Mouse (Mus musculus) neural tube, embryonic 14.5 days (tissue): Measurements from ENCODE around the gene L3mbtl4. TPM values are rescaled to one million over a fixed set of nuclear protein-coding genes. Genes with fewer than 3 reads are reported as not detected.
"Not testable (repeated sequence)": the region's sequence is repeated elsewhere in the genome, so short reads cannot be mapped to it uniquely, and the experiment has no call there.

ENCODE experiments used
- ATAC-seq: fragments of 200-750 bp; cut with Nextera tagmentation; 2 replicates; pipeline ENCODE4 v1.8.0; 2017; ENCODE audit warnings: low read depth, mild to moderate bottlenecking, moderate TSS enrichment, moderate library complexity
- H3K27ac ChIP-seq: fragments of 300-500 bp; sonication (generic); 2 replicates; pipeline ENCODE4 v1.5.1; 2014; ENCODE audit warnings: low read depth, mild to moderate bottlenecking, control low read depth, low read length, moderate library complexity, mixed read lengths
- H3K27me3 ChIP-seq: fragments of 300-500 bp; sonication (generic); 2 replicates; pipeline ENCODE4 v1.6.1; 2014; ENCODE audit warnings: low read length; ENCODE audit not compliant: control insufficient read depth, insufficient read depth
- H3K36me3 ChIP-seq: fragments of 300-500 bp; sonication (generic); 2 replicates; pipeline ENCODE4 v1.6.1; 2014; ENCODE audit warnings: low read length, mixed read lengths; ENCODE audit not compliant: control insufficient read depth, insufficient read depth
- H3K4me1 ChIP-seq: fragments of 300-500 bp; sonication (generic); 2 replicates; pipeline ENCODE4 v1.6.1; 2014; ENCODE audit warnings: low read length; ENCODE audit not compliant: control insufficient read depth, insufficient read depth
- H3K4me2 ChIP-seq: fragments of 300-500 bp; sonication (generic); 2 replicates; pipeline ENCODE4 v1.6.1; 2014; ENCODE audit warnings: mild to moderate bottlenecking, low read depth, low read length, control low read depth
- H3K4me3 ChIP-seq: fragments of 300-500 bp; sonication (generic); 2 replicates; pipeline ENCODE4 v1.5.1; 2014; ENCODE audit warnings: low read depth, low read length, control low read depth, mixed read lengths
- H3K9ac ChIP-seq: fragments of 300-500 bp; sonication (generic); replicated peaks from 2 replicates; pipeline ENCODE4 v1.6.1; 2014; ENCODE audit warnings: low read depth, mild to moderate bottlenecking, control low read depth, low read length, mixed read lengths
- H3K9me3 ChIP-seq: fragments of 300-500 bp; sonication (generic); 2 replicates; pipeline ENCODE4 v1.6.1; 2016; ENCODE audit warnings: low read length; ENCODE audit not compliant: control insufficient read depth
- WGBS: fragments of 180-500 bp; shearing (Covaris S2); extraction: QIAGEN DNeasy Blood & Tissue Kit; methylation state at CpG from one replicate; pipeline ENCODE4 v1.1.7; 2014; 5-methylcytosine and 5-hydroxymethylcytosine counted together
- polyA plus RNA-seq: library from polyadenylated mRNA; unstranded; fragments of >200 nt; fragmentation: Nextera tagmentation; extraction: Ambion mirVana; gene quantifications from 2 replicates; pipeline ENCODE4 v1.2.1, GENCODE M21; 2014

Gene L3mbtl4
- polyA plus RNA-seq, 1 experiment from 2014 or later = 5.3 TPM

- no peak overlapping the region for H3K4me3 ChIP-seq
- H3K4me2 ChIP-seq = no peak overlapping the region
- H3K4me1 ChIP-seq = no peaks in the 10 kb centered on the region
- no peaks in the 10 kb centered on the region for H3K27me3 ChIP-seq
- H3K9me3 ChIP-seq = peaks cover 2% of the 10 kb centered on the region; the same call in 1 of the 2 replicates
- H3K36me3 ChIP-seq = no peaks in the 10 kb centered on the region
- no peak overlapping the region for H3K27ac ChIP-seq
- WGBS = 90% methylated on average over 1 of the region's 1 CpGs
- no peak overlapping the region for H3K9ac ChIP-seq
- ATAC-seq = no peak
Observed at GRCm38 (mm10) chr17:68450921-68451320, 177.3 kb downstream of the L3mbtl4 start.

GRCm38 (mm10) chr17:68461471-68461870 lies 187.9 kb downstream of the L3mbtl4 start:
- Histone ChIP-seq H3K4me1 (no peaks in the 10 kb centered on the region), H3K9me3 (no peaks in the 10 kb centered on the region), H3K27me3 (no peaks in the 10 kb centered on the region), H3K4me2 (no peak overlapping the region), H3K9ac (no peak overlapping the region), H3K36me3 (no peaks in the 10 kb centered on the region), H3K4me3 (no peak overlapping the region), H3K27ac (no peak overlapping the region)
- ATAC-seq = no peak
- WGBS = 90% methylated on average over 5 of the region's 5 CpGs

- Histone ChIP-seq H3K4me1 (no peaks in the 10 kb centered on the region), H3K9me3 (no peaks in the 10 kb centered on the region), H3K27me3 (no peaks in the 10 kb centered on the region), H3K9ac (no peak overlapping the region), H3K27ac (no peak overlapping the region), H3K4me2 (no peak overlapping the region), H3K36me3 (no peaks in the 10 kb centered on the region), H3K4me3 (no peak overlapping the region)
- no peak for ATAC-seq
- 55% methylated on average over 1 of the region's 1 CpGs for WGBS
Observed at GRCm38 (mm10) chr17:68467311-68467710, 193.7 kb downstream of the L3mbtl4 start.

- Histone ChIP-seq H3K4me3 (no peak overlapping the region), H3K4me2 (no peak overlapping the region), H3K4me1 (no peaks in the 10 kb centered on the region), H3K9me3 (no peaks in the 10 kb centered on the region), H3K36me3 (no peaks in the 10 kb centered on the region), H3K27me3 (no peaks in the 10 kb centered on the region), H3K9ac (no peak overlapping the region), H3K27ac (no peak overlapping the region)
- WGBS = 57% methylated on average over 4 of the region's 4 CpGs
- ATAC-seq = no peak
Observed at GRCm38 (mm10) chr17:68490065-68490691, 216.6 kb downstream of the L3mbtl4 start.

GRCm38 (mm10) chr17:68492231-68492630 lies 218.6 kb downstream of the L3mbtl4 start:
- H3K36me3 ChIP-seq = no peaks in the 10 kb centered on the region
- no peak overlapping the region for H3K27ac ChIP-seq
- no peaks in the 10 kb centered on the region for H3K27me3 ChIP-seq
- H3K4me2 ChIP-seq = no peak overlapping the region
- no peaks in the 10 kb centered on the region for H3K9me3 ChIP-seq
- H3K4me1 ChIP-seq = no peaks in the 10 kb centered on the region
- H3K9ac ChIP-seq = no peak overlapping the region
- WGBS = 83% methylated on average over 3 of the region's 3 CpGs
- H3K4me3 ChIP-seq = no peak overlapping the region
- no peak for ATAC-seq

GRCm38 (mm10) chr17:68502998-68503397 lies 229.4 kb downstream of the L3mbtl4 start:
- H3K9me3 ChIP-seq, H3K4me1 ChIP-seq, H3K36me3 ChIP-seq, H3K4me3 ChIP-seq, ATAC-seq, H3K27ac ChIP-seq, H3K4me2 ChIP-seq, H3K9ac ChIP-seq, H3K27me3 ChIP-seq: not testable (repeated sequence)
- 88% methylated on average over 2 of the region's 4 CpGs for WGBS

GRCm38 (mm10) chr17:68559698-68560097 lies 286.1 kb downstream of the L3mbtl4 start:
- Histone ChIP-seq H3K9ac (no peak overlapping the region), H3K4me3 (no peak overlapping the region), H3K4me1 (no peaks in the 10 kb centered on the region), H3K36me3 (no peaks in the 10 kb centered on the region), H3K27ac (no peak overlapping the region), H3K4me2 (no peak overlapping the region), H3K27me3 (no peaks in the 10 kb centered on the region), H3K9me3 (no peaks in the 10 kb centered on the region)
- 68% methylated on average over 9 of the region's 9 CpGs for WGBS
- no peak for ATAC-seq

GRCm38 (mm10) chr17:68560264-68560663 lies 286.7 kb downstream of the L3mbtl4 start:
- ATAC-seq = no peak
- no peak overlapping the region for H3K4me2 ChIP-seq
- WGBS = 19% methylated on average over 1 of the region's 1 CpGs

GRCm38 (mm10) chr17:68571806-68572205 lies 298.2 kb downstream of the L3mbtl4 start:
- Histone ChIP-seq H3K27ac (no peak overlapping the region), H3K9me3 (no peaks in the 10 kb centered on the region), H3K4me1 (no peaks in the 10 kb centered on the region), H3K4me2 (no peak overlapping the region), H3K27me3 (no peaks in the 10 kb centered on the region), H3K36me3 (no peaks in the 10 kb centered on the region), H3K9ac (no peak overlapping the region), H3K4me3 (no peak overlapping the region)
- no peak for ATAC-seq
- 97% methylated on average over 6 of the region's 6 CpGs for WGBS

More at GRCm38 (mm10) chr17:68560264-68560663, 286.7 kb downstream of the L3mbtl4 start:
- Histone ChIP-seq H3K36me3 (no peaks in the 10 kb centered on the region), H3K4me1 (no peaks in the 10 kb centered on the region), H3K9me3 (no peaks in the 10 kb centered on the region), H3K4me3 (no peak overlapping the region), H3K27ac (no peak overlapping the region), H3K27me3 (no peaks in the 10 kb centered on the region), H3K9ac (no peak overlapping the region)
